Mouse (Mus musculus) cortical plate, adult 2 months (tissue): Measurements from ENCODE around the gene Smox. TPM values are rescaled to one million over a fixed set of nuclear protein-coding genes. Genes with fewer than 3 reads are reported as not detected.
"Not testable (repeated sequence)": the region's sequence is repeated elsewhere in the genome, so short reads cannot be mapped to it uniquely, and the experiment has no call there.

ENCODE experiments used
- H3K27ac ChIP-seq: fragments of 200-500 bp; 2 replicates; pipeline ENCODE4 v1.5.1; 2012; ENCODE audit warnings: low read length, control low read depth, inconsistent platforms; ENCODE audit not compliant: insufficient read depth
- H3K4me1 ChIP-seq: fragments of 200-500 bp; 2 replicates; pipeline ENCODE4 v1.6.1; 2011; ENCODE audit warnings: low read length; ENCODE audit not compliant: control insufficient read depth, insufficient read depth
- H3K4me3 ChIP-seq: fragments of 200-500 bp; 2 replicates; pipeline ENCODE4 v1.5.1; 2011; ENCODE audit warnings: mild to moderate bottlenecking, low read length, control low read depth; ENCODE audit not compliant: insufficient read depth
- CTCF ChIP-seq: fragments of 200-500 bp; IDR thresholded peaks from 2 replicates; pipeline ENCODE4 v1.5.1; 2011; ENCODE audit warnings: mild to moderate bottlenecking, control low read depth, low read length; ENCODE audit not compliant: insufficient read depth; ENCODE audit errors: extremely low read depth
- POLR2A ChIP-seq: fragments of 200-500 bp; IDR thresholded peaks from 2 replicates; pipeline ENCODE4 v1.6.1; 2011; ENCODE audit warnings: mild to moderate bottlenecking, low read length, control low read depth; ENCODE audit not compliant: insufficient read depth; ENCODE audit errors: extremely low read depth
- polyA plus RNA-seq: library from polyadenylated mRNA; depleted of rRNA; stranded (reverse); fragments of >200 nt; gene quantifications from 2 replicates; pipeline ENCODE4 v1.2.3, GENCODE M21; 2012

Gene Smox
- polyA plus RNA-seq, 1 experiment, result 61.1 TPM

DNA sequence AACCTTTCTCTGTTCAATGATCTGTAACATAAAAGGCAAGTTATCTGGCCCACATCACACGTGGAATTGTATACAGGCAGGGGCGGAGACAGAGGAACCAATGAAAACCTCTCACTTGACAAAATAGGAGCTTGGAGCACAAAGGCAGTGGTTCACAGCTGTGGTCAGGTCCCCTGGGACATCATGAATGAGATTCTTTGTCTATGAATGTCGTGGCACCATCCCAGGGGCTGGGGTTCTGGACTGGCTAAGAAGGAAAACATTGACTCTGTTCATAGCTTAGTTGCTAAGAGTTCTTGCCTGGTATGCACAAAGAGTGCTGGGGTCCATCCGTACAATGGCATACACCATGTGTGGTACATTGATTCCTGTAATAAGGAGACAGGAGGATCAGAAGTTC, 28.3 kb upstream of the Smox start:
- Histone ChIP-seq H3K27ac (no peak overlapping the region), H3K4me3 (no peak overlapping the region), H3K4me1 (no peaks in the 10 kb centered on the region)
- TF ChIP-seq CTCF (no peak), POLR2A (no peak)

GRCm38 (mm10) chr2:131464147-131464546, 27.1 kb upstream of the Smox start:
- no peak overlapping the region for H3K27ac ChIP-seq
- H3K4me3 ChIP-seq, result no peak overlapping the region
- TF ChIP-seq POLR2A (no peak), CTCF (no peak)
- H3K4me1 ChIP-seq, result no peaks in the 10 kb centered on the region

DNA sequence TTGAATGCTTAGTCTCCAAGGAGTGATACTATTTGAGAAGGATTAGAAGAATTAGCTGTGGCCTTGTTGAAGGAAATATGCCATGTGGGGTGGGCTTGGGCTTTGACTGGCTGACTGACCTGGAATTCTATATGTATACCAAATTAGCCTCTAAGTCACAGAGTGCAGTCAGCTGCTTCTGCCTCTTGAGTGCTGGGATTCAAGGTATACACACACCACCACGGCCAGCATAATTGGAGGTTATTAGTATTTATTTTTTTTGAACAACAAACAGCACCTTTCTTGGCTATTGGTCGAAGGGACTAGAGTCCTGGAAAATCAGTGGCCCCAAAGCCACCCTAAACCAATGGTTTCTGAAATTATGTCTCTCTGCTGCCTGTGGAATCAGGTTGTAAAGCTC, 24.6 kb upstream of the Smox start:
- no peaks in the 10 kb centered on the region for H3K4me1 ChIP-seq
- no peak for TF ChIP-seq CTCF
- no peak overlapping the region for H3K27ac ChIP-seq
- H3K4me3 ChIP-seq, result no peak overlapping the region

GRCm38 (mm10) chr2:131469916-131470315, 21.4 kb upstream of the Smox start:
- no peaks in the 10 kb centered on the region for H3K4me1 ChIP-seq
- no peak overlapping the region for H3K4me3 ChIP-seq
- TF ChIP-seq POLR2A (no peak), CTCF (no peak)
- no peak overlapping the region for H3K27ac ChIP-seq

- H3K4me1 ChIP-seq, result no peaks in the 10 kb centered on the region
- H3K4me3 ChIP-seq, result no peak overlapping the region
- H3K27ac ChIP-seq, result no peak overlapping the region
- TF ChIP-seq POLR2A (no peak), CTCF (no peak)
These were observed 17.5 kb upstream of the Smox start for GRCm38 (mm10) chr2:131473749-131474148.

DNA sequence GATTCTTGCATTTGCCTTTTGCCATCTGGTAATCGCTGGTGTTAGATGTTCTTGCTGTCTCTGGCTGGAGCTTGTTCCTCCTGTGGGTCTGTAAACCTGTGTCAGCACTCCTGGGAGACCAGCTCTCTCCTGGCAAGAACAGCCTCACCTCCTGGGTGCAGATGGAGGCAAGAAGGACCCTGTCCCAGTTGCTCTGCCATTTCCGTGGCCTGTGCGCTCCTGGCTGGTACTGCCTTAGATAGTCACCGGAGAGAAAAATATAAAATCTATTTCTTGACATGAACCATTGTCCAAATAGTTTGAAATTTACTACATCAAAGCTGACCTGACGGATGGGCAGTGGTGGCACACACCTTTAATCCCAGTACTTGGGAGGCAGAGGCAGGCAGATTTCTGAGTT, 14.2 kb upstream of the Smox start:
- not testable (repeated sequence) for H3K4me1 ChIP-seq, H3K4me3 ChIP-seq, H3K27ac ChIP-seq

DNA sequence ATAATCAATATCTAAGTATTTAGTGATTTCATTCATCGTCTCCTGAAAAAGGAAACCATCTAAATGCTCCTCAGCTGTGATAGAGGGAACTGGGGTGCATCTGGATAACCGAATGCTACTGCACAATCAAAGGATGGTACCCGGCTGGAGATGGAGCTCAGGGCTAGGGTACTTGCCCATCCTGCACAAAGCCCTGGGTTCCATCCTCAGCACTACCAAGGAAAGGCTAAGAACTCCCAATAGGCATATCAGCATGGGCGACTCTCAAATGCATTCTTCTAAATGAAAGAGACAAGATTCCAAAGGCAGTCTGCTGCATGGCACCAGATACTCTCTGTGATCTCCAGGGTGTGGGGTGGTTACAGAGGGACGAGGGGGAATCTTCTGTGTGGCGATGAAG, 13.4 kb upstream of the Smox start:
- no peak overlapping the region for H3K4me3 ChIP-seq
- TF ChIP-seq POLR2A (no peak), CTCF (no peak)
- H3K4me1 ChIP-seq, result no peaks in the 10 kb centered on the region
- H3K27ac ChIP-seq, result no peak overlapping the region

GRCm38 (mm10) chr2:131478349-131478748, 12.9 kb upstream of the Smox start:
- Histone ChIP-seq H3K4me3 (no peak overlapping the region), H3K27ac (no peak overlapping the region), H3K4me1 (no peaks in the 10 kb centered on the region)
- TF ChIP-seq POLR2A, result no peak
- TF ChIP-seq CTCF, result no peak

GRCm38 (mm10) chr2:131478916-131479315, 12.4 kb upstream of the Smox start:
- no peak for TF ChIP-seq CTCF
- no peak for TF ChIP-seq POLR2A
- Histone ChIP-seq H3K27ac (no peak overlapping the region), H3K4me1 (0 out of 2 replicates have a peak, but pooled peaks cover 2% of the 10 kb centered on the region), H3K4me3 (no peak overlapping the region)

DNA sequence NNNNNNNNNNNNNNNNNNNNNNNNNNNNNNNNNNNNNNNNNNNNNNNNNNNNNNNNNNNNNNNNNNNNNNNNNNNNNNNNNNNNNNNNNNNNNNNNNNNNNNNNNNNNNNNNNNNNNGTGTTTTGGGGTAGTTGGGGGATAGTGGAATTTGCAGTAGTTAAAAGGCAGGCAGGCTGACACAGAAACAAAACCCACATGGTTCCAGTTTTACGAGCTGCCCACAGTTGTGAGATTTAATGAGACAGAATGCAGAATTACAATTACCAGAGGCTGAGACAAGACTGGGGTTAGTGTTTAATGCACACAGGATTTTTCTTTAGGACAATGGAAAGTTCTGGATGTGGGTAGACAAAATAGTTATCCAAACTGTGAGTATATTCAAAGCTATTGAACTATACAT, 9.6 kb upstream of the Smox start:
- TF ChIP-seq CTCF, result no peak
- no peak for TF ChIP-seq POLR2A

GRCm38 (mm10) chr2:131482478-131482877, 8.8 kb upstream of the Smox start:
- TF ChIP-seq POLR2A, result no peak
- no peak for TF ChIP-seq CTCF
- H3K27ac ChIP-seq, result no peak overlapping the region
- no peak overlapping the region for H3K4me3 ChIP-seq
- 0 out of 2 replicates have a peak, but pooled peaks cover 3% of the 10 kb centered on the region for H3K4me1 ChIP-seq

More for the DNA sequence above, 9.6 kb upstream of the Smox start:
- no peak overlapping the region for H3K4me3 ChIP-seq
- H3K4me1 ChIP-seq, result 0 out of 2 replicates have a peak, but pooled peaks cover 3% of the 10 kb centered on the region
- H3K27ac ChIP-seq, result no peak overlapping the region

DNA sequence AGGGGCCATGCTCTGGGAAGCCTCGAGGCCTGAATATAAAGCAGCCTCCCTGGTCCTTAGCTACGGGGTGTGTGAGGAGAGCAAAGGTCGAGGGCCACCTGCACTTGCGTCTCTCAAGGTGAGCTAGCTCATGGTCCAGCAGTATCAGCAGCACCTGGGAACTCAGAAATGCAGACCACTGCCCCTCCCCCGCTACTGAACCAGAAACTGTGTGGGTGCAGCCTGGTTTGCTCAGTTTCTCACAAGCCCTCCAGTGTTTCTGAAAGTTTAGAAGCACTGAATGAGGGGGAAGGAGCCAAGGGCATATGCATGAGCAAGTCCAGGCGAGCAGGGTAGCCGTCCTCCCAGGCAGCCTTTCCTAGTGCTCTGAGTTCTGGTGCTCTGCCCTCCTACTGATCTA, 7.7 kb upstream of the Smox start:
- Histone ChIP-seq H3K4me1 (0 out of 2 replicates have a peak, but pooled peaks cover 3% of the 10 kb centered on the region), H3K4me3 (no peak overlapping the region), H3K27ac (no peak overlapping the region)
- TF ChIP-seq POLR2A (no peak), CTCF (no peak)
